ENCODE assay signal across 12 mouse cellular contexts in the genomic region with DNA sequence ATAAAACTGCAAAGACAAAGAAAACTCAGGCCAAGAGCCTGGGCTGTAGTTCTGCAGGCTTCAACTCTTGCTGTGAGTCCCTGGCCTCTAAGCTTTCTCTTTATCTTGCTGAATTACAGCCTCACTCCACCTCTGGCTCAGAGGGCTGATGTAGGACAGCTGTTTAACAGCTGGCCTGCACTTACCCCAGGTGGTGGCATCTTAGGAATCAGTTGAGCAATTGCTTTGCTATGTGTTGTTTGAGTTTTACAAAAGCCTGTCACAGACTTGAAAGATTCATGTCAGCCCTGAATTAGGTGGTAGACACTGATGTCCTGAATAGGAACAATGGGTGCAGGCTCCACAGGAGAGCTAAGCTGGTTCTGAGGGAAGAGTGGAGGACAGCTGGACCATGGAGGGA. TPM values are rescaled to one million over a fixed set of nuclear protein-coding genes. Genes with fewer than 3 reads are reported as not detected.
DNase-seq lines count a peak whose midpoint lies in the region; ATAC-seq and TF ChIP-seq lines count a peak whose summit lies in the region.
"Had no signal": no experiment of that assay in that cellular context is flagged by ENCODE, and none has a peak within 500 bp of the region (broad histone marks: within the 10 kb centered on the region; RNA-seq: fewer than 3 reads in every experiment).

No protein-coding gene starts in this region.

- H3K9ac ChIP-seq in liver, postnatal 0 days (replicated peaks): no peak overlapping the region
- no peak overlapping the region for H3K9ac ChIP-seq in liver, embryonic 11.5 days (ENCODE audit: low read depth, low read length)
- no peak overlapping the region for H3K9ac ChIP-seq in lung, postnatal 0 days (replicated peaks; ENCODE audit: low read depth)
- no peak overlapping the region for H3K9ac ChIP-seq in forebrain, embryonic 15.5 days (replicated peaks)
- H3K9ac ChIP-seq: limb, embryonic 15.5 days had no signal

- no peaks in the 10 kb centered on the region for H3K36me3 ChIP-seq in liver, postnatal 0 days (replicated peaks; ENCODE audit: insufficient read depth, low read length)
- no peaks in the 10 kb centered on the region for H3K36me3 ChIP-seq in liver, embryonic 11.5 days (ENCODE audit: control insufficient read depth, insufficient read depth, low read length)
- H3K36me3 ChIP-seq in lung, postnatal 0 days (ENCODE audit: insufficient read depth, low read length): no peaks in the 10 kb centered on the region
- no peaks in the 10 kb centered on the region for H3K36me3 ChIP-seq in forebrain, embryonic 15.5 days
- H3K36me3 ChIP-seq: limb, embryonic 15.5 days had no signal

- H3K27me3 ChIP-seq in liver, postnatal 0 days (ENCODE audit: insufficient read depth, low read length): no peaks in the 10 kb centered on the region
- H3K27me3 ChIP-seq in liver, embryonic 11.5 days (replicated peaks; ENCODE audit: control insufficient read depth, insufficient read depth, low read length): no peaks in the 10 kb centered on the region
- no peaks in the 10 kb centered on the region for H3K27me3 ChIP-seq in lung, postnatal 0 days (replicated peaks; ENCODE audit: insufficient read depth, low read length)
- H3K27me3 ChIP-seq in forebrain, embryonic 15.5 days: no peaks in the 10 kb centered on the region
- H3K27me3 ChIP-seq: limb, embryonic 15.5 days had no signal

- no peaks in the 10 kb centered on the region for H3K9me3 ChIP-seq in liver, postnatal 0 days (ENCODE audit: low read length)
- H3K9me3 ChIP-seq in liver, embryonic 11.5 days (ENCODE audit: control insufficient read depth, low read length): no peaks in the 10 kb centered on the region
- H3K9me3 ChIP-seq in lung, postnatal 0 days (ENCODE audit: low read length): no peaks in the 10 kb centered on the region
- no peaks in the 10 kb centered on the region for H3K9me3 ChIP-seq in forebrain, embryonic 15.5 days
- H3K9me3 ChIP-seq: limb, embryonic 15.5 days had no signal

- TF ChIP-seq EP300 in liver, postnatal 0 days (IDR thresholded peaks at IDR 0.05; ENCODE audit: low read depth): no peak
- TF ChIP-seq EP300 in lung, postnatal 0 days (IDR thresholded peaks at IDR 0.05): peak; percentile 95

- no peak for DNase-seq in liver, postnatal 0 days
- no peak for DNase-seq in liver, embryonic 11.5 days (ENCODE audit: low spot score)
- DNase-seq in heart, postnatal 10 days: peak; percentile 65 to 72
- DNase-seq in lung, postnatal 0 days (ENCODE audit: low spot score): peak; percentile 86
- DNase-seq in thymus, postnatal 36 days: peak; percentile 51 to 63
- no peak for DNase-seq in adrenal gland, adult 18-20 months (ENCODE audit: low spot score in 2 of 2)
- no peak for DNase-seq in left cerebral cortex, postnatal 36 days (ENCODE audit: low spot score in 2 of 2)
- DNase-seq: adrenal gland, adult 2 months; retina, postnatal 1 day had no signal

- H3K4me1 ChIP-seq in liver, postnatal 0 days (ENCODE audit: insufficient read depth): no peaks in the 10 kb centered on the region
- H3K4me1 ChIP-seq in liver, embryonic 11.5 days (replicated peaks; ENCODE audit: control insufficient read depth, insufficient read depth, low read length): no peaks in the 10 kb centered on the region
- H3K4me1 ChIP-seq in lung, postnatal 0 days (ENCODE audit: insufficient read depth, low read depth, low read length): no peaks in the 10 kb centered on the region
- no peaks in the 10 kb centered on the region for H3K4me1 ChIP-seq in forebrain, embryonic 15.5 days

- peak overlapping the region; percentile 34 for H3K27ac ChIP-seq in liver, postnatal 0 days (ENCODE audit: low read depth)
- H3K27ac ChIP-seq in liver, embryonic 11.5 days (ENCODE audit: low read depth, low read length): no peak overlapping the region
- H3K27ac ChIP-seq in lung, postnatal 0 days (ENCODE audit: low read length): 0 out of 2 replicates have a peak overlapping the region, but pooled peaks have one; percentile 48
- no peak overlapping the region for H3K27ac ChIP-seq in forebrain, embryonic 15.5 days (replicated peaks)
- H3K27ac ChIP-seq: hindbrain, postnatal 0 days; limb, embryonic 15.5 days had no signal

- no peak for TF ChIP-seq CTCF in liver, postnatal 0 days (IDR thresholded peaks at IDR 0.05; ENCODE audit: low read depth)
- TF ChIP-seq CTCF in lung, postnatal 0 days (IDR thresholded peaks at IDR 0.05): no peak

- H3K4me2 ChIP-seq in liver, postnatal 0 days (ENCODE audit: low read depth, low read length): no peak overlapping the region
- no peak overlapping the region for H3K4me2 ChIP-seq in liver, embryonic 11.5 days
- H3K4me2 ChIP-seq in lung, postnatal 0 days (replicated peaks; ENCODE audit: low read depth, low read length): no peak overlapping the region
- no peak overlapping the region for H3K4me2 ChIP-seq in forebrain, embryonic 15.5 days (replicated peaks)
- H3K4me2 ChIP-seq: limb, embryonic 15.5 days had no signal

- intact Hi-C loops in heart, postnatal 10 days (cut with DNase I): no loop called here
- intact Hi-C loops in left cerebral cortex, postnatal 36 days (cut with DNase I): no loop called here

- no peak overlapping the region for H3K4me3 ChIP-seq in liver, postnatal 0 days (ENCODE audit: low read depth, low read length)
- H3K4me3 ChIP-seq in liver, embryonic 11.5 days (ENCODE audit: low read depth, low read length): no peak overlapping the region
- no peak overlapping the region for H3K4me3 ChIP-seq in lung, postnatal 0 days (ENCODE audit: low read depth, low read length)
- H3K4me3 ChIP-seq in forebrain, embryonic 15.5 days: no peak overlapping the region
- H3K4me3 ChIP-seq: limb, embryonic 15.5 days had no signal

- no peak for ATAC-seq in liver, postnatal 0 days
- no peak for ATAC-seq in liver, embryonic 11.5 days (replicated peaks; ENCODE audit: low FRiP score)
- ATAC-seq in lung, postnatal 0 days: peak; percentile 93
- no peak for ATAC-seq in forebrain, embryonic 15.5 days (replicated peaks)
- ATAC-seq: hindbrain, postnatal 0 days had no signal

RNA-seq across cellular contexts. Expression of a gene that starts 53.6 kb away (rescaled TPM):
- polyA plus RNA-seq in liver, postnatal 0 days (2015; fragmentation: Nextera tagmentation; extraction: Ambion mirVana): 2.2 and 2.5 TPM in 2 replicates
- 11.4 and 13.3 TPM in 2 replicates for polyA plus RNA-seq in liver, embryonic 11.5 days (2014; fragmentation: Nextera tagmentation; extraction: Ambion mirVana)
- total RNA-seq in heart, postnatal 10 days (2021): 100 to 1,000 TPM; 139 to 218 TPM
- 9.1 and 10.2 TPM in 2 replicates for polyA plus RNA-seq in lung, postnatal 0 days (2015; fragmentation: Nextera tagmentation; extraction: Ambion mirVana)
- 10 to 100 TPM; 31.1 to 44.3 TPM for total RNA-seq in adrenal gland, adult 18-20 months (2021)
- polyA plus RNA-seq in forebrain, embryonic 15.5 days (2015; fragmentation: Nextera tagmentation; extraction: Ambion mirVana): 7.3 and 7.9 TPM in 2 replicates
- 10 to 100 TPM; 36.9 to 42.0 TPM for total RNA-seq in left cerebral cortex, postnatal 36 days (2021)

Comparison
In these comparisons a context has a peak if more than half of its experiments do, and no peak if none do; other contexts are left out.
1. H3K27ac ChIP-seq: peak in liver, postnatal 0 days (single experiment) and lung, postnatal 0 days (single experiment); none in liver, embryonic 11.5 days (single experiment) and forebrain, embryonic 15.5 days (single experiment).
2. DNase-seq: peak in heart, postnatal 10 days (2 of 2), lung, postnatal 0 days (single experiment) and thymus, postnatal 36 days (2 of 2); none in liver, postnatal 0 days (single experiment), liver, embryonic 11.5 days (single experiment), adrenal gland, adult 18-20 months (0 of 2) and left cerebral cortex, postnatal 36 days (0 of 2).